Mouse (Mus musculus) ES-E14 (cell line): ENCODE measurements at regions not wholly inside any gene's neighbourhood (a gene's known extent, or its start where the extent isn't known, plus 50 kb on each side); places are given as distances from the start of the nearest gene placed in this dataset.

Experiments
- CHD2 ChIP-seq: IDR thresholded peaks from 2 replicates; pipeline ENCODE4 v1.6.1; 2014; ENCODE audit warnings: mild to moderate bottlenecking, low read depth, low read length, inconsistent platforms
- HCFC1 ChIP-seq: IDR thresholded peaks from 2 replicates; pipeline ENCODE4 v1.6.1; 2012; ENCODE audit warnings: low read length, inconsistent platforms, borderline replicate concordance; ENCODE audit not compliant: insufficient read depth
- MAFK ChIP-seq: IDR thresholded peaks from 2 replicates; pipeline ENCODE4 v1.6.1; 2014; ENCODE audit warnings: mild to moderate bottlenecking, low read depth, low read length, inconsistent platforms; ENCODE audit not compliant: insufficient read depth
- ZC3H11A ChIP-seq: IDR thresholded peaks from 2 replicates; pipeline ENCODE4 v1.6.1; 2012; ENCODE audit warnings: low read depth, mild to moderate bottlenecking, inconsistent platforms, low read length, borderline replicate concordance
- ZNF384 ChIP-seq: IDR thresholded peaks from 2 replicates; pipeline ENCODE4 v1.6.1; 2012; ENCODE audit warnings: low read depth, low read length, inconsistent platforms

- TF ChIP-seq HCFC1 (no peak), ZNF384 (no peak), CHD2 (no peak), MAFK (no peak), ZC3H11A (no peak)
These were observed 340.6 kb upstream of the Tbx3 start for GRCm38 (mm10) chr5:119329860-119330259.
